Mouse (Mus musculus) induced T-regulatory cell, adult 2 months (primary cell): ENCODE data around the gene Asic2.

Source experiments
- DNase-seq: peaks from one replicate; pipeline ENCODE4 v3.0.0-alpha.2; 2012; ENCODE audit warnings: low read depth

Gene Asic2

DNA sequence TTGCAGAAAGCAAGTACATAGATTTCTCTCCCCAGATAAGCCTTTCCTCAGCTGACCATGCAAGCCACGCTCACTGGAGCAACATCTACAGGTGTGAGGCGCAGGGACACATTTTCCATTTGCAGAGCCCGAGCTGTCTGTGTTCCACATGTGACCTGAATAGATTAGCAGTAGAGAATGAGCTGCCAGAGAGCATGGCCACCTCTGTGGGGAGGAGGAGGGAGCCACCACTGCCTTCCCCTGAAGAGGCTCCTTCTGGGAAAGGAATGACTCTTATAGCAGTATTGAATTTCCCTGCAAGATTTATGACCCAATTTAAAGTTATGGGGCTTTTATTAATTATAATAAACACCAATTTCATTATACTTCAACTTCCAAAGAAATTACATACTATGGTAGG, 230.5 kb downstream of the Asic2 start:
- DNase-seq, result no peak

DNA sequence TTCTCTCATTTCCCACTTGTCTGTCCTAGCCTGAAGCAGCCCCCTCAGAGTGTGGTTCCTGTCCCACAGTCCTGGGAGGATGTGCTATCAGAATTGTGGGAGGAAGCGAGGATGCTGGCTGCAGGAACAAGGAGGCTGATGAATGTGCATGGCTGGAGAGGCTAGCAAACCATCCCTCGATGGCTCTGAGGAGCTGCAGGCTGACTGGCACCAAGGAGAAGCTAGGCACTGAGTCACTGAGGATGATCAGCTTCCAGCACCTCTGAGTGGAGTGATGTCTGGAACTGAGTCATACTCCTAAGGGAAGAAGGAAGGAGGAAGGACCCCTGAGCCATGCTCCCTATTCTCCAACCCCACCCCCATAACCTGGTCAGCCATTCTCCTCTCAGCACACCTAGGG, 246.2 kb downstream of the Asic2 start:
- no peak for DNase-seq

DNA sequence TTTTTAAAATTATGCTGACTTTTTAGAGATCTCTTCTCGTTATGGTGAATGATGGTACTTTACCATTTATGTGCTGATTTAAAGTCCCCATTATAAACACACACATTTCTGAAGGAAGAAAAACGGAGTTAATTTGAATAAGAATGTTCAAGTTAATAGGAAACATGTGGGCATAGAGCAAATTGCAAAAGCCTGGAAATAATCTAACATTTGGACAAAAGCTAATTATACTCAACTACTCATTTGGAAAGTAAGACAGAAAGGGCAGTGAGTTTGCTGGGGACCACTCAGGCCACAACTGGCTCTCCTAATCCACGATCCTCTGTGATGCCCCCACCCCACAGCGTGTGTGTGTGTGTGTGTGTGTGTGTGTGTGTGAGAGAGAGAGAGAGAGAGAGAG, 253.5 kb downstream of the Asic2 start:
- no peak for DNase-seq

DNA sequence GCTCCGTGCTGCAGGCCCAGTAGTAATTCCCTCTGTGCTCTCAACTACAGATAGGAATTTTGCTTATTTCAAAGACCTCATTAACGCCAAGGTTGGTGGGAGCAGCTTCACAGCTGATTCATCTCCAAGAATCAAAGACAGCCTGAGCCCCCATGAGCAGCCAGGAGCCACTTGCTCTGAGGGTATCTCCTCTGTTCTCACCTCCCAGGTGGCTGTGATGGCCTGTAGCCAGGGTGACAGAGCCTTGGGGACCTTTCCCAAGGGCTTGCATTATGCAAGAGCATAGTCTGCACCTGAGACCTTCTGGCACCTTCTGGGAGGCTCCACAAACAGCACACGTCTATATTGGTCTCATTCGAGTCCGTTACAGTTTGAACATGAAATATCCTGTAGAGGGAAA, 261.3 kb downstream of the Asic2 start:
- no peak for DNase-seq

DNA sequence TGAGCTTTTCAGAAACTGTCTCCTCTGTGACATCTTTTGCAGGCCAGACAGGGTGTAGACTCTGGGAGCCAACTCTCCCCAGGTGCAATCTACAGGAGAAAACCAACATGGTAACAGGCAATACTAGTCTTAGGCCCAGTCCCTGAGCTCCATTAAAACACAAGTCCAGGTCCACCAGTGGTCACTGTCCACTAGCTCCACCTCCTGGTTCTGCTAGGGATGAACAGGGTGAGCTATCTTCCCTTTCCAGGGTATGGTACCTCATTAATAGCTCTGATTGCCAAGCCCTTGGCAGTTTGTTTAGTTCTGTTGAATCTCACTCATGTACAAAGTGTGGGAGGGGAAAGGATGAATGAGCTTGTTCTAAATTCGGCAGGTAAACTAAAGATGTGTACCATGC, 270.2 kb downstream of the Asic2 start:
- no peak for DNase-seq

DNA sequence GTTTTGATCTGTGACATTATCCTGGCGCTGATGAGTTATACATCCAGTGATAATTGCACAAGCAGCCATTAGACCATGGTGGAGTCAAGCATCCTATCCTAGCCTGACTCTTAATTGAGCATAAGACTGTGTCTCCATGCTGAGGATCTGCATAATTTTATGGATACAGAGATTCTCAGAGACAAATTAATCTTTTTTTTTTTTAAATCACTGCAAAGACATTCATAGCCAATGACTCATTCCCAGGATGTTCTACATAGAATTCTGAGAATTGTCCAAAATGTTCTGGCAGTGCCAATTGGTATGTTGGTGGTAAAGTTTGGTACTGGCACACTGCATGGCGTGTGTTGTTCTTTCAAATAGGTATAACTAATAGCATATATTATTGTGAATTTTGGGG, 272.8 kb downstream of the Asic2 start:
- no peak for DNase-seq

DNA sequence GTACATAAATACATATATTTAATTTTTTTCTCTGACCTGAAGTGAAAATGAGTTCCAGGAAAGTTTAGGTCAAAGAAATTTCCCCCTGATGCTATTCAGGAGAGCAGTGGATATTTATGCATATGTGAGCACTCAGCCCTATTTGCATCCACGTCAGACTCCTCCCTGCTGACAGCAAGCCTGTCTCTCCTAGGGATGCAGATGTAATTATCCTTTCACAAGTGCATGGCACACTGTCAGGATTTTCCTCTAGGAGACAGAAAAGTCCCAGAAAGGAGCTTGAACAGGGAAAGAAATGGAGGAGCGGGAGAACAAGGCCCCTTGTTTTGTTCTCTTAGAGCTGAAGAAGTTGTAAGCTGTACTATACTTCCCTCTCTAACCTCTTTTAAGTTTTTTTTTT, 287.7 kb downstream of the Asic2 start:
- DNase-seq, result no peak

DNA sequence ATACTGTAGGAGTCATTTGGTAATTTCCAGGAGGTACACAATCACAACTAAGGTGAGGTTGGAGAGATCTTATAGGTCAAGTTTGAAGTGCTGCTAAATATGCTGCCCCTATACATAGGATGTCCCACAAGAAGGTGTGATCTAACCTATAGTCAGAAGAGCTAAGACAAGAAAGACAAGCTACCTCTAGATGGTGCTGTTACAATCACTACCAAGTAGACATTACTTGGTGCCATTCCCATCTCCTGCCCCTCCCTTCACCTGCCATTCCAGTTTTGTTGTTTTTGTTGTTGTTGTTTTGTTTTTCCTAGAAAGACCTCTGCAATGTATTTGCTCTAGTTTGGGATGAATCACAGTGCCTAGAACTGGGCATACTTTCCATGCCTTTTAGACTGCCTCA, 296.5 kb downstream of the Asic2 start:
- DNase-seq, result no peak

DNA sequence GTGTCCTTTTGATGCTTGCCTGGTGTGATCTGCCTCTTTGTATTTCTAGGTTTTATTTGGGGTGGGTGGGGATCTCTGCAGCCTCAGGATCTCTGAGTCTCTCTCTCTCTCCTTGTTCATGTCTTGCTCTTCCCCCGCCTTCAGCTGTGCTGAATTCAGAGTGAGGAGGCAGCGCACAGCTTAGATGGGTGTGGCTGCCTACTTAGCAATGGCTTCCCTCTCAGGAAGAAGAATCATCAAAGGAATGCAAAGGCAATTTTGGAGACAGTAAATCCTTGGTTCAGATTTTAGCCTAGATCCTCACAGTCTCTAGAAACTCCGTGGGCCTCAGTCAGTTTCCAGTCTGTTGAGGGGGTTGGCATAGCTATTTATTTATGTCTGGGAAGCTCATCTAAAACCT, 297.8 kb downstream of the Asic2 start:
- no peak for DNase-seq

DNA sequence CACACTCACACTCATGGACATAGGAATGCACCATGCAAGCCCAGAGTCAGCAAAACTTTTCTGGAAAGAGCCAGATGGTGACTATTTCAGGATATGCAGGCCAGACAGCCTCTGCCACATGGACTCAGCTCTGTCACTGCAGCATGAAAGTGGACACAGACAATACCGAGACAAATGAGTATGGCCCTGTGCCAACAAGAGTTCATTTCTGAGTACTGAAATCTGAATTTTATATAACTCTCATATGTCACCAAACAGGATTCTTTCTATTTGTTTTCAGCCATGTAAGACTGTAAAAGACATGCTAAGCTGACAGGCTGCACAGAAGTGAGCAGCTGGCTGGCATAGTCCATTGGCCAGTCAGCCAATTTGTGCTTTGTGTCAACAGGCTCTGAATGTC, 309.4 kb downstream of the Asic2 start:
- no peak for DNase-seq

DNA sequence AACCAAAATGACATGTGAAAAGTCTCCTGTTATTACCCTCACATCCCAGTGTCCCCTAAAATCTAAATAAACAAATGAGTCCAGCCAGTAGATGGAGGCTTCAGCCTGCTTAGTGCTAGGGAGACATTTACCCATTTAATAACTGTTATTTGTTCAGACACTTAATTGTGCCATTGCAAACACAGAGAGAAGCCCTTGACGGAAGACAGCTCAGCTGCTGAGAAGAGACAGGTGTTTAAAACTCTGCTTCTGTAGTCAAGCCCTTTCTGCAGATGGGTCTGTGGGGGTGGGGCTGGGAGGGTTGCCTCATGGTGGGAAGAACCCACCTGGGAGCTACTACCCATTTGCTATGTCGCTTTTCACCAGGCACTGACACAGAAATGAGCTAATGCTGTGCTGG, 311.1 kb downstream of the Asic2 start:
- no peak for DNase-seq

DNA sequence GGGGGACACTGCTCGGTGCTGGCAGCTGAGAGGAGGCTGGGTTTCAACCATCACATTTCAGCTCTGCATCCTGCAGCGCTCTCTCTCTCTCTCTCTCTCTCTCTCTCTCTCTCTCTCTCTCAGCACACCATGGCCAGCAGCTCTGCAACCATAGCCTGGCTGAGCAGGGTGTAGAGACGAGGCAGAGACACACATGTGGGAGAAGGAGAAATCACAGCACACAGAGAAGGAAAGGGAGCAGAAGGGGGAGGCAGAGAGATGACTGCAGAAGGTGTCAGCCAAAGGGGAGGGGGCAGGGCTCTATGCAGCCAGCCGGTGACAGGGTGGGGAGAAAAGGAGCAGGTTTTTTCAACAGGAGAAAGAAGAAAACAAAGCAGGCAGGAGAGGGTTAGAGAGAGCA, 320.4 kb downstream of the Asic2 start:
- DNase-seq, result no peak

DNA sequence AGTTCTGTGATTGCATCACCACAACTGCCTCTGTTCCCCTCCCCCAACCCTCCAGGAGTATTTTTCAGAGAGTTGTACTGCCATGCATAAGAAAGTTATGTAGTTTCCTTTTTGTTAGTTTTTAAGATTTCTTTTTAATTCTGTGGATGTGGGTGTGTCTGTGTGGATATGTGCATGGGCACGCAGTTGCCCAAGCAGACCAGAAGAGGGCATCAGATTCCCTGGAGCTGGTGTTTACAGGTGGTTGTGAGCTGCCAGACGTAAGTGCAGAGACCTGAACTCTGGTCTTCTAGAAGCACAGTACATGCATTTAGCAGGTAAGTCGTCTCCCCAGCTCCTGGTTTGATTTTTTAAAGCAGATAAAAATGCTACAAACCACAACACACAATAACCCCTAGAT, 322.7 kb downstream of the Asic2 start:
- no peak for DNase-seq

DNA sequence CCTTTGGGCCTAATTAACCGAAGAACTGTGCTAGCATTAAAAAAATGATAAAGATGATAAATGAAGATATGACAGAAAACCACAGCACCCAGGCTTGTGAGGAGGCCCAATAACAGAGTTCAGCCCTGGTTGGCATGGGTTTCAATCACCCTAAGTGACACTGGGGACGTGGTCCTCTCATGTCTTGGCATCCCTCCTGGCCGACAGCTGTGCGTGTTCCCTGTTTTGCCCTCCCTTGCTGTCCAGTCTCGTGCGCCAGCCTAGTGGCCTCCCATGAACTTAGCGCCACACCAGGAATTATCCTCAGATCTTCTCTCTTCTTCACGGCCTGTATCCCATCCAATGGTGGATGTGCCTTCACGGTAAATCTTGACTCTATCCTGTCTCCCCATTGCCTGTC, 331.9 kb downstream of the Asic2 start:
- no peak for DNase-seq

DNA sequence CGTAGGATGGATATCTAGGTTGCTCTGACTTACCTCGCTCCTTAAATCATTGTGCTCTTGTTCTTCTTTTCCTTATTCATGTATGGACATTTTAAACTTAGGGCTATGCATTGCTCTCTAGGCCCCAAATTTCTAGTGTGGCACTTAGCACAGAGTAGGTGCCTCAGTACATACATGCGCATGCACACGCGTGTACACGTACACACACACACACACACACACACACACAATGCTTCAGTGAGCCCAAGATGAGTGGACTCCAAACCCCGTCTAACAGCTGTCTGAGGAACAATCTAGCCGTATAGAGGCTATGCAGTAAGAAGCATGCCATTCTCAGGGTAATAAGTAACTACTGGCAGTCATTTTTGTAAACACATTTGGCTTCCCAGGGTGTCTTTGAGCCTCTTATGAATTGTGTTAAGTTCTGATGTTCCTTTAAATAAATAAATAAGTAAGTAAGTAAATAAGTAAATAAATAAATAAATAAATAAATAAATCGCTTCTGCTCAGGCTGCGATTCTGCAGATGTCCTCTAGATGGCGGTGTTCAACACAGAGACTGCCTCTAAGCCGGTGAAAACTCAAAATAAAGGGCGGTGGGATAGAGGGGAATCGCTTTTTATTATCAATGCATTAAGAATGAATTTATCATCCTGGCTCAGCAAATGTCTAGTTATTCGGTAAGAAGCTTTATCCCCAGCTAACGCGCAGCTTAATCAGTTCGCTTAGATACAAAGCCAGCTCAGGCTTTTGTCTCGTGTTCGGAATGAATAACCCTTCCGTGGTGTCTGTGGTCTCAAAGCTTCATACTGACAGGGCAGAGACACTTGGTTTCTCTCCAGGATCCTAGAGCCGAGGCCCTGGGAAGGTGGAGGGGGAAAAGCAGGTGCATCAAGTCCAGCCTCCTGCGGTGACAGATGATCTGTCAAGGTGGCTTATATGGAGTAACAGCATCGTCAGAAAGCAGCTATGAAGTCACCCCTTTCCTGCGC, 333.6 kb downstream of the Asic2 start:
- peak; percentile 57 for DNase-seq

DNA sequence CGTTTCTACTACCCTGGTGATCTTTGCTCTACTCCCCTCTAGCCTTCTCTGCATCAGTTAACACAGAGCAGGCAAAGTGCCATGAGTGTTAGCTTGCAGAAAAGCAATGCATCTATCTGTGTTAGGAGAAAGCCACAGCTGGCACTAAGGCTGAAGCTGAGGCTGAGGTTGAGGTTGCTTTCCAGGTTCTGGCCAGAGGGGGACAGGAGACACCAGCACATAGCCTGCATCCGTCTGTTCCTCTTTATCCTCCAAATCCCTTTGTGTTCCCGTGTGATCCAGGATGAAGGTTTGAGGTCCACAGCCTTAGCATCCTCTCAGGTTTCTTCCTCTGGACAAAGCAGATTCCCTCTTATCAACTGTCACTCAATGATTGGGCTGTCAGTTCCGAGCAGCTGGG, 343.1 kb downstream of the Asic2 start:
- no peak for DNase-seq

DNA sequence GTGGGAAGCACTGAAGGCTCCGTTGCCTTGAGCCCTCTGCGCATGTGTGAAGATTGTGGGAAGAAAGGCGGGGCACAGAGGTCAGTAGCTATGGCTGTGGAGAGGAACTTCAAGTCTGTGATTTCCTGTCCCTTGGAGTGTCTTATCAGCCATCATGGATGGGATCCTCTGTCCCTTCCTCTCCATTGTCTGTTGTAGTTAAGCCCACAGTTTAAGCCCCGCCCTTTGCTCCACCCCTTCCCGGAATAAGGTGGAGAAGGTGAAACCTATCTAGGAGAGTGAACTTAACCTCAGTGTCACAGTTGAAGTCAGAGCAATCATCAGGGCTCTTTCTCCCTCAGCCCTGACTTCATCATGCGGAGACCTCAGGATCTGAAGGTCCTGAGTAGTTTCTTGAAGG, 347.7 kb downstream of the Asic2 start:
- DNase-seq, result no peak

DNA sequence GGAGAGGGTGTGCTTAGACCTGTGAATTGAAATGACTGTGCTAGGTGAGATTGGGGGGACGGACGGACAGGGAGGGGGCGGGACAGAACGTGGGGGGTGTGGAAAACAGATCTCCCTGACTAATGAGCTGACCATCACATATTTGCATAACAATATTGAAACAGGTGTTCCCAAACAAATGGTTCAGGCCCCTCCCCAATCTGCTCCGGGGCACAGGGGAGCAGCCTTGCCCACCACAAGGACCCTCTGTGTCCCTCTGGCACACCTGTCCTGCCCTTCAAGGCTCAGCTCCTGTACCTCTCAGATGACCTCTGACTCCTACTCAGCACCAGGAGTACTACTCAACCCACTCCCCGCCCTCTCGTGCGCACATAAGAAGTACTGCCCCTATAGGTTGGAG, 351.8 kb downstream of the Asic2 start:
- DNase-seq, result no peak

DNA sequence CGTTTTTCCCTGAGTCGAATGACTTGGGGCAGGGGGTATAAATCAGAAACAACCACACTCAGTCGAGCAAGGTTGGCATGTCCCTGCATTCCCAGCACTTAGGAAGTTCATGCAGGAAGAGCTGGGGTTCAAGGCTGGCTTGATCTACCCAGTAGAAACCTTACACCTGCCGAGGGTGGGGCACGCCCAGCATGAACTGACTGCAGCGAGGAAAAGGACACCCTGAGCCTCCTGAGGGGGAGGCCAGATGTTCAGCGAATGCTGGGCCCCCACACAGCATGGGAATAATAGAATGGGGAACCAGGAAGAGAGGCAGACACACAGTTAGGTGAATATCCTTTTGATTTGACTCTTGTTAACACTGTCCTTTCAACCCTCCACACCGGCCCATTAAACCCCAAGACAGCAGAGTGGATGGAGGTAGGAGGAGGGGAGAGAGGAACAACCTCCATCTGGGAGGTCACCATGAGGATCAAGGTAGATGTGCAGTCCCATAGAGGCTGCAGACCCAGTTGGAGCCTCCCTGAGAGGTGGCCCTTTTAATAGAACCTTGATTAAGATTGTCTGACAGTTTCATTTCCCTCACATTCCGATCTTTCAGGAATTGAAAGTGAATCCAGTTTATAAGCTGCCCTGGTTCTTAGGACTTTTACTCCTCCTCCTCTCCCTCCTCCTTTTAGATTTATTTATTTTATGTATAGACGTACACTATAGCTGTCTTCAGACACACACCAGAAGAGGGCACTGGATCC, 354.2 kb downstream of the Asic2 start:
- DNase-seq, result no peak

DNA sequence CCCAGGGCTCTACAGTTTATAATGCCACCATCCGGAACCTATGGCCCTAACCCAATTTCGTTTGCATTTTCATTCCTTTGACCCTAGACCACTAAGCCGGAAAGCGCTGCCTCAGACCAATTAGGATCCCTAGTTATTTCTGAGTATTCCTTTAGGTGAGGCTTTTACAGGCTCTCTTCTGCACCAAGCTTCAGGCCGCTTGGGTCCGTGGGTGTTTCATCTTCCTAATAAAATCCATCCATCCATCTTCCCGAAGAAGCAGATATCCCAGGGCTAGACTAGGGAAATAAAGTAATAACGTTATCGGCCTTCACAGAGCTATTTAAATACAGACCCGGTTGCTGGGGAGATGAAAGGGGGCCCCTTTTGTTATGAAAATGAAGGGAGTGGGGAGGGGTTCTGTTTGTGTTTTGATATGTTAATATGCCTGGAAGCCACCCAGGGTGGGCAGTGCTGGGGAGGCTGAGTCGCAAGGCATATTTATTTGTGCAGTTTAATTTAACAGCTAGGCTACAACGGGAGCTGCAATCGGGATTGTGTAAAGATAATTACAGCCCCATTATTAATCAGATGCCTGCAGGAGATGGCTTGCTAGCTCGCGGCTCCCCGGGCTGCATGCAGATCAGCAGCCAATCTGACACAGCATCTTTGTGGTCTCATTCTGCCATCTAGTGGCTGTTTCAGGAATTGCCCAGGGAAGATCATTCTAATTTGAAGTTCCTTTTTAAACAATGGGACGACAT, 355.3 kb downstream of the Asic2 start:
- peak; percentile 81 for DNase-seq

DNA sequence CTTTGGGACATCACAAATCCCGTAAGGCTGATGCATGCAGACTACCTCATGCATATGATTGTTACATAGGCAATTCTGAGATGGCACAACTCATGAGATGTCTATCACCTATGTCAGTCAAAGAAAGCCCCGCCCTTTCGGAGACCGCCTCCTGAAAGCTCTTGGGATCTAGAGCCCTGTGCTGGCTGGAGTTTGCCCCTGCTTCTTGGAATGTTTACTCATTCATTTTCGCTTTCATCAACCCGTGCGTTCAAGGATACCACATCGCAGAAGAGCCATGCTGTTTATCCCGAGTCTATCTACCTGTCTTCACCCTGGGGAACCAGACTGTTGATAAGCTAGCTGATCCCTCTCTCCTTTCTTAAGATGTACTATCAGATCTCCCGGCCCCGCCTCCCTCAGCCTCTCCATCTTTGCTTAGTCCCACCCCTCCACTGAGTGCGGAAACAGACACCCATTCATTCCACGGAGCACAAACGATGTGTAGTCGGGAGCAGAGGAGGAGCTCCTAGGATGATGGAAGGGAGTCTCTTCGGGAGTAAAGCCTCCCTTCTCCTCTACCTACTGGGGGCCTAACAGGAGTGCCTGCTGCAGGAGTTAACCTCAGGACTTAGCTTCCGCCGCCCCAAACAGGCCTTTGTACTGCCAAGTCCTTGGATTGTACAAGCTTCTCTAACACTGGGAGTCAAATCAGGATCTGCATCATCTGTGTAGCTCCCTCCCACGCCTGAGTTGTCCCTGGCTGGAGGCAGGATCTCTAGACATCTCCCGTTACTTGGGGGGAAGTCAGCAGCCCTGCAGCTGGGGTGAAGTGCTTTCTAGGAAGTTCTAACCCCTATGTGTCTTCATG, 356.1 kb downstream of the Asic2 start:
- peak; percentile 10 for DNase-seq

DNA sequence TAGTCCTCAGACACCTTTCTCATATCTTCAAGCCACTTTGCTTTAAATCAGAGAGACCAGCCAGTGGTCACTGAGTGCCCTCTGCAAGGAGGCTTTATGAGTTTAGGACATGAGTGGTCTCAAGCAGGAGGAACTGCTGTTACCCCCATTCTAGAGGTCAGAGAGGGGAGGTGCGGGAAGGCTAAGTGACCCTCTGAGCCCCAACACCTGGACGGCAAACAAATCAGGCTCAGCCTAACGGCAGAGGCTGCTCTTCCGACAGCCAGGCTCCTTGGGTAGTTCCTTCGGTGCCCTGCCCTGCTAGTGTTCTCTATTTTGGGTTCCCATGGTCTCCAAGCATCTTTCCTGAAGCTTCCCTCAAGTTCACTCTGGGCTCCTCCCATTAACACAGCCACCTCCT, 357.8 kb downstream of the Asic2 start:
- DNase-seq, result no peak
